Mouse (Mus musculus): ENCODE data around the gene Sptlc2.

Sptlc2 gene

DNA sequence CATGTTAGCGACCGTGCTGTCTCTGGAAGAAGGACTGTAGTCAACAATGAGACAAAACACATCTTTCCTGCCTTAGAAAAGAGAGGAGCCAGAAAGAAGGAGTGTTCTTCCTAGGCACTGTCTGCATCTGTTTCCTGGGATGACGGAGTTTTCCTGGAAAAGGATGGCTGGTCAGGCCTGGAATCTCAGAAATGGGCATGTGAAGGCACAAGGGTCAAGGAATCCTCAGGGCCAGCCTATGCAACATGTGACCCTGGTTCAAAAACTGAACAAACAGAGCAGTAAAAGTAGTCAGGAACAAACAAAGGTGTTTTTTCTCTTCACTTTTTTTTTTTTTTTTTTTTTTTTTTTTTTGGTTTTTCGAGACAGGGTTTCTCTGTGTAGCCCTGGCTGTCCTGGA is 9.0 kb upstream of the Sptlc2 start:
- DNase-seq (ENCODE audit: low spot score): no peak

DNA sequence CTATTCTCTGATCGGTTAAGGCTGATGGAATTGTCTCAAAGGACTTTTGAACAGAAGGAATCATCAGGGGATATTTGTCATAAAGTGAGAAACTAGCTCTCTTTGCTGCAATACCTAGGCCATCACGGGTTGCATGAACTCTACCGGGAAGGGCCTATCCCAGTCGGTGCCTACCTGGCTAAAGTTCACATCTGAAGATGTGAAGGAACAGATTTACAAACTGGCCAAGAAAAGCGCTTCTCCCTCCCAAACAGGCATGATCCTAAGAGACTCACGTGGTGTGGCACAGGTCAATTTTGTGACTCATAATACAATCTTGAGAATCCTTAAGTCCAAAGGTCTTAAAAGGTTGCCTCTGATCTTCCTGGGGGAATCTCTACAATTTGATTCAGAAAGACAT is 6.2 kb upstream of the Sptlc2 start:
- no peak for DNase-seq (ENCODE audit: low spot score)

- DNase-seq (ENCODE audit: low spot score): no peak
Measured at GRCm38 (mm10) chr12:87393447-87394145, 5.4 kb upstream of the Sptlc2 start.

GRCm38 (mm10) chr12:87391355-87391754 is 3.2 kb upstream of the Sptlc2 start:
- no peak for DNase-seq (ENCODE audit: low spot score)

DNA sequence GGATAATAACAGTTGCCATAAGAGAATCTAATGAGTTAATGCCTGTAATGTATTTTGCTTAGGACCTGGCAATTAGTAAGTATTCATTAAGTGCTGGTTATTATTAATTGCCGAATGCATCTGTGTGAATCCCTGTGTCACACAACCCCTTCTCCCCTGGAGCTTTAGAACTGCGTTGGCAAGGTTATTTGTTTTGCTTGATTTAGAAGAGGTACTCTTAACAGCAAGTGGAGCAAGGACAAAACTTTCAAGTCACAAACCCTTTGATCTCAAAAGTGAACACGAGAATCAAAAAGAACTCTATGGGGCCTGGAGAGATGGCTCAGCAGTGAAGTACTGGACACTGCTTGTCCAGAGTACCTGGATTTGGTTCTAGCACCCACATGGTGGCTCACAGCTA is 1.1 kb upstream of the Sptlc2 start:
- no peak for DNase-seq (ENCODE audit: low spot score)

- DNase-seq (ENCODE audit: low spot score): no peak
Measured at GRCm38 (mm10) chr12:87387171-87388121, 709 bp downstream of the Sptlc2 start.

GRCm38 (mm10) chr12:87385051-87385450 is 3.1 kb downstream of the Sptlc2 start:
- no peak for DNase-seq (ENCODE audit: low spot score)

- DNase-seq (ENCODE audit: low spot score): no peak
Measured at GRCm38 (mm10) chr12:87381380-87381682, 6.8 kb downstream of the Sptlc2 start.

GRCm38 (mm10) chr12:87380586-87381379 is 7.4 kb downstream of the Sptlc2 start:
- DNase-seq (ENCODE audit: low spot score): no peak

- no peak for DNase-seq (ENCODE audit: low spot score)
Measured at GRCm38 (mm10) chr12:87379496-87379895, 8.7 kb downstream of the Sptlc2 start.

DNA sequence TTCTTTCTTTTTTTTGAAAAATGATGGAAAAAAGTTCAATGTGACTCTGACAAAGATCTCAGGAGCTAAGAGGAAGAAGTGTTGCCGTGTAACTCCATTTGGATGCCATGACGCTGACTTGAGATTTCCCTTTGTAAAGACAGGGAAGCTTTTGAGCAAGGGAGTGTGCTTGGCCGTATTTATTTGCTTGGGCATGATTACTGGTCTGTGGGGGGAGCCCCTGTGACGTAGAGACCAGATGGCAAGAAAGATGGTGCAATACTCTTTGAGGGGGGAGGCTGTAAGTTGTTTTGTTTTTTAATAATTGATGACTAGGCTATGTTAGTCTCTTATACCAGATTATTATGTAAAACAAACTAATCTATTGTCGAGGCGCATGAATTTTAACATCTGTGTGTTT is 14.0 kb downstream of the Sptlc2 start:
- no peak for DNase-seq (ENCODE audit: low spot score)

DNA sequence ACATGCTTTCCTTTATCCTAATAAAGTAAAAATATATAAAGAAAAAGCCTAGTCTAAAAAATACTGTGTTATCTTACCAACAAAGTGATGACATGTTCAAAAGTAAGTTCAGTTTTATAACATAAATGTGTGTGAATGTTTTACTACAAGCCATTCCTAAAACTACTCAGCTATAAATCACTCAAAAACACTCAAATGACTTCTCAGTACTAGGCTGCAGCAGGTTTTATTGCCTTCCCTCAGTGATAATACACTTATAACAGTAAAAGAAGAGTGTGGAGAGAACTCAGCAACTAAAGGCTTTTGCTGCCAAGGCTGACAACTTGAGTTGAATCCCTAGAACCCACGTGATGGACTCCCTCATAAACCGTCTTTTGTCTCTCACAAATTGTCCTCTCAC is 18.8 kb downstream of the Sptlc2 start:
- DNase-seq (ENCODE audit: low spot score): no peak

DNA sequence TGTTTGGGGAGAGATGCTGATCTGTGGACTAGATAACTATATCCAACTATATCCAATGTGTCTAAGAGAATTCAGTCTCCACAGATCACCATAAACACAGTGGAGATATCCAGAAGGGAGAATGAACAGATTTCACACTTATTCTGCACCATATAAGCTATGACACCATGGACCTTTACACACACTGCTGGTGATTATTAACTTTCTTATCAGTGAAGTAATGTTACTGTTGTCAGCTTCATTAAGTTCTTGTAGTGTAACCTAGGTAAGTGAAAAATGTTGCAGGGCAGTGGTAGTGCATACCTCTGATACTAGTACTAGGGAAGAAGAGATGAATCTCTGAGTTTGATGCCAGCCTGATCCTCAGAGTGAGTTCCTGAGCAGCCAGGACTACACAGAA is 20.1 kb downstream of the Sptlc2 start:
- DNase-seq (ENCODE audit: low spot score): no peak

DNA sequence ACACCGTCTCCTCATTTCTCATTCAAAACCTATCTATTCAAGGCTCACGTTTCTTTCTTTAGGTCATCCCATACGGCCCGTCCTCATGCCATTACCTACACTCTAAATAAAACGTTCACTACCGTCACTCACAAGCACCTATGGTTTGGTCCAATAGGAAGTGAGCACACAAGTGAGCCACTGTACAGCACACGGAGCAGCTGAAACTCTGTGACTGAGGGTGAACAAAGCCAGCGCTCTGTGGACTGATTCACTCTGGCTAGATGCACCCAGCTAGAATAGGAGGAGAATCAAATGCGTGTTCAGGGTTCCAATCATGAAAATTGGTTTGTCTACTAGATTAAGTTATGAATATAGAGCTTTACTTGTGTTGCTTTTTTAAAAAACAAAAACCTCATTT is 22.5 kb downstream of the Sptlc2 start:
- DNase-seq (ENCODE audit: low spot score): no peak

GRCm38 (mm10) chr12:87362111-87362510 is 26.0 kb downstream of the Sptlc2 start:
- DNase-seq (ENCODE audit: low spot score): no peak

- no peak for DNase-seq (ENCODE audit: low spot score)
Measured at GRCm38 (mm10) chr12:87348029-87348428, 40.1 kb downstream of the Sptlc2 start.

- DNase-seq (ENCODE audit: low spot score): no peak
Measured at GRCm38 (mm10) chr12:87347511-87347910, 40.6 kb downstream of the Sptlc2 start.

DNA sequence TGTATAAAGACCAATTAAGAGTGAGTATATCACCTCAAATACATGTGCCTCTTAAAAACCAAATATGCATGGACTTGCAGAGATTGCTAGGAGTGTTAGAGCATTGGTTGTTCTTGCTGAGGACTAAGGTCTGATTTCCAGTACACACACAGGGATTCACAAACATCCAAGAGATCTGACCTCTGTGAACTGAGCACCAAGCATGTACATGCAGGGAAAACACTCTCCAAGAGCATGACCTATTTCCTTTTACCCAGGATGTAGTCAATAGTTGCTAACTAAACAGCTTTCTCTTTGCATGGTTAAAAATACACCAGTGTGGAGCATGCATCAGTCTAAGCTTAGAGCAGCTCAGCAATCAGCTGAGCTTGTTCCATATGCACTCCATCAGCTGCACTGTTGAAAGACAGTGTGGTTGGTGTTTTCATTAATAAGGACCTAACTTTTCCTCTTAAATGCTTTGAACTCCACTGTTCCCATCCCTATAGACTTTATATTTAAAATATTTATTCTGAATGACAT is 45.0 kb downstream of the Sptlc2 start:
- no peak for DNase-seq (ENCODE audit: low spot score)

- no peak for DNase-seq (ENCODE audit: low spot score)
Measured at GRCm38 (mm10) chr12:87338082-87338481, 50.1 kb downstream of the Sptlc2 start.

DNA sequence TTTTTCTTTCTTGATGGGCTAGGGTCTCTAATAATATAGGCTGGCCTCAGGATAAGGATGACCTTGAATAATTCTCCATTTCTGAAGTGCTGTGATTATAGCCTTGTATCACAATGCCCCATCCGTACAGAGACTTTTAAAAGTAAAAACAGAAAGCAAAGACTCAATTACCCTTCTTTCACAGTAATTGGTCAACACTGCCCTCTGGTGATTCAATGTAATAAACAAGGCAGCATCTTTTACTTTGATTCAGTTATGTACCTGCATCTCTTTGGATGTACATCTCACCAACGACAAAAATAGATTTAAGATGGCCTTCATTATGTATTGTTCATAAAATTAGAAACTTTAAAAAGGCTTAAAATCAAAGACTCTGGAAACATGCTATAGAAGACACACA is 53.3 kb downstream of the Sptlc2 start:
- DNase-seq (ENCODE audit: low spot score): peak; percentile 9

GRCm38 (mm10) chr12:87333794-87334193 is 54.4 kb downstream of the Sptlc2 start:
- no peak for DNase-seq (ENCODE audit: low spot score)

DNA sequence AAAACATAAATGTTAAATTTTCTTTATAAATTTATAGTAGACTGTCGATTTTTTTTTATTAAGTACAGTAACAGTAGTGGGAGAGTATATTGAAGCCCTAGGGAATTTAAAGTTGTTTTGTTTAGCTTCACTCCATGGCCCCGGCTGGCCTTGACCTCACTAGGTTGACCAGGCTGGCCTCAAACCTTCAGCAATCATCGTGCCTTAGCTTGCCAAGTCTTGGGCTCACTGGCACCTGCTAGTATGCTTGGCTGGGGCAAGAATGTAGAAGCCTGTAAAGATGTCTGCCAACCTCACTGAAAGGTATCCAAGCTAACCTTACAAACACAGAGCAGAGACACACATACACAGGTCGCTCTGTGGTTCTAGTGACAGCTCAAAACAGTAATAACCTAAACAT is 55.6 kb downstream of the Sptlc2 start:
- no peak for DNase-seq (ENCODE audit: low spot score)

Measured in ovary, postnatal 14 days (tissue).